Mouse (Mus musculus) embryo, embryonic 11.5 days (tissue): ENCODE measurements at regions not wholly inside any gene's neighbourhood (a gene's known extent, or its start where the extent isn't known, plus 50 kb on each side); places are given as distances from the start of the nearest gene placed in this dataset.
A peak's percentile ranks its signal among the peaks of the same experiment; 100 is the strongest.
"Not testable (repeated sequence)": the region's sequence is repeated elsewhere in the genome, so short reads cannot be mapped to it uniquely, and the experiment has no call there.

Experiments
- DNase-seq: peaks from one replicate; pipeline ENCODE4 v3.0.0-alpha.2; 2012; ENCODE audit warnings: low read depth, low spot score

GRCm38 (mm10) chr2:63580489-63581139, 396.5 kb upstream of the Kcnh7 start:
- no peak for DNase-seq

GRCm38 (mm10) chr2:63575172-63575571, 391.1 kb upstream of the Kcnh7 start:
- no peak for DNase-seq

GRCm38 (mm10) chr2:63574008-63574703, 390.1 kb upstream of the Kcnh7 start:
- DNase-seq: no peak

GRCm38 (mm10) chr2:63573015-63573807, 389.1 kb upstream of the Kcnh7 start:
- no peak for DNase-seq

- DNase-seq: no peak
These were observed 372.9 kb upstream of the Kcnh7 start for GRCm38 (mm10) chr2:63556858-63557419.

GRCm38 (mm10) chr2:63541836-63542235, 357.7 kb upstream of the Kcnh7 start:
- DNase-seq: not testable (repeated sequence)

GRCm38 (mm10) chr2:63518534-63518933, 334.4 kb upstream of the Kcnh7 start:
- DNase-seq: no peak

- DNase-seq: peak; percentile 19
These were observed 329.6 kb upstream of the Kcnh7 start for GRCm38 (mm10) chr2:63513554-63514226.

GRCm38 (mm10) chr2:63503939-63504338, 319.9 kb upstream of the Kcnh7 start:
- peak; percentile 7 for DNase-seq

GRCm38 (mm10) chr2:63476411-63476810, 292.3 kb upstream of the Kcnh7 start:
- DNase-seq: no peak

GRCm38 (mm10) chr2:63475255-63475654, 291.2 kb upstream of the Kcnh7 start:
- no peak for DNase-seq

- DNase-seq: peak; percentile 36
These were observed 289.6 kb upstream of the Kcnh7 start for GRCm38 (mm10) chr2:63473699-63474098.

GRCm38 (mm10) chr2:63472248-63472647, 288.2 kb upstream of the Kcnh7 start:
- DNase-seq: no peak

GRCm38 (mm10) chr2:63459112-63459511, 275.0 kb upstream of the Kcnh7 start:
- no peak for DNase-seq

GRCm38 (mm10) chr2:63454263-63455011, 270.4 kb upstream of the Kcnh7 start:
- no peak for DNase-seq

- DNase-seq: no peak
These were observed 268.8 kb upstream of the Kcnh7 start for GRCm38 (mm10) chr2:63452891-63453290.

GRCm38 (mm10) chr2:63452164-63452563, 268.1 kb upstream of the Kcnh7 start:
- DNase-seq: no peak

GRCm38 (mm10) chr2:63434327-63434726, 250.2 kb upstream of the Kcnh7 start:
- no peak for DNase-seq

- DNase-seq: no peak
These were observed 221.3 kb upstream of the Kcnh7 start for GRCm38 (mm10) chr2:63405405-63405804.
